Mouse (Mus musculus): ENCODE data around the gene Lcn5. TPM values are rescaled to one million over a fixed set of nuclear protein-coding genes. Genes with fewer than 3 reads are reported as not detected.
"Not testable (repeated sequence)": the region's sequence is repeated elsewhere in the genome, so short reads cannot be mapped to it uniquely, and the experiment has no call there.

The Lcn5 gene
- total RNA-seq, 2 experiments from 2014 or later, result not detected

GRCm38 (mm10) chr2:25666516-25666915 is 8.8 kb downstream of the Lcn5 start:
- DNase-seq, result no peak

GRCm38 (mm10) chr2:25676486-25676885 is 18.7 kb downstream of the Lcn5 start, which contains the start of gene Lcn6:
Gene Lcn6, plus strand, starts transcription at chr2:25676786.
- intact Hi-C loops (cut with DNase I), result no loop called here
- DNase-seq, result no peak

More at GRCm38 (mm10) chr2:25666516-25666915, 8.8 kb downstream of the Lcn5 start:
- intact Hi-C loops (cut with DNase I), result no loop called here

- DNase-seq, result no peak
- intact Hi-C loops (cut with DNase I), result no loop called here
Measured at GRCm38 (mm10) chr2:25679559-25679958, 21.8 kb downstream of the Lcn5 start.

GRCm38 (mm10) chr2:25682426-25682825 is 24.7 kb downstream of the Lcn5 start, which contains the start of gene Lcn10:
Gene Lcn10, plus strand, starts transcription at chr2:25682726.
- no peak for DNase-seq
- intact Hi-C loops (cut with DNase I), result loop anchor here (5.0 kb wide), 1 partner anchor 50 kb away; no protein-coding TSS in a partner anchor

GRCm38 (mm10) chr2:25686941-25687340 is 29.2 kb downstream of the Lcn5 start:
- intact Hi-C loops (cut with DNase I), result no loop called here
- DNase-seq, result no peak

GRCm38 (mm10) chr2:25694605-25695004 is 36.9 kb downstream of the Lcn5 start:
- peak; percentile 61 to 78 for DNase-seq
- intact Hi-C loops (cut with DNase I), result no loop called here

GRCm38 (mm10) chr2:25696951-25697350 is 39.2 kb downstream of the Lcn5 start:
- intact Hi-C loops (cut with DNase I), result no loop called here
- DNase-seq, result no peak

GRCm38 (mm10) chr2:25698696-25699095 is 40.9 kb downstream of the Lcn5 start:
- DNase-seq, result no peak
- intact Hi-C loops (cut with DNase I), result loop anchor here (2.0 kb wide), 1 partner anchor 54 kb away; no protein-coding TSS in a partner anchor

- intact Hi-C loops (cut with DNase I), result loop anchor here (2.0 kb wide), 1 partner anchor 53 kb away; no protein-coding TSS in a partner anchor
- not testable (repeated sequence) for DNase-seq
Measured at GRCm38 (mm10) chr2:25699743-25700142, 42.0 kb downstream of the Lcn5 start, which contains the start of gene Obp2a. Gene Obp2a, plus strand, starts transcription at chr2:25700043.

- intact Hi-C loops (cut with DNase I), result no loop called here
Measured at GRCm38 (mm10) chr2:25701001-25701400, 43.2 kb downstream of the Lcn5 start.

GRCm38 (mm10) chr2:25703706-25704105 is 46.0 kb downstream of the Lcn5 start:
- intact Hi-C loops (cut with DNase I), result no loop called here

More at GRCm38 (mm10) chr2:25701001-25701400, 43.2 kb downstream of the Lcn5 start:
- no peak for DNase-seq

GRCm38 (mm10) chr2:25706643-25707481 is 49.1 kb downstream of the Lcn5 start, which contains the start of gene Bmyc:
Gene Bmyc, plus strand, starts transcription at chr2:25706739.
- intact Hi-C loops (cut with DNase I), result no loop called here
- DNase-seq, result peak; percentile 75 to 77

More at GRCm38 (mm10) chr2:25703706-25704105, 46.0 kb downstream of the Lcn5 start:
- no peak for DNase-seq

GRCm38 (mm10) chr2:25708121-25708520 is 50.4 kb downstream of the Lcn5 start:
- intact Hi-C loops (cut with DNase I), result no loop called here
- DNase-seq, result no peak

- DNase-seq; intact Hi-C loops (cut with DNase I): not testable (repeated sequence)
Measured at GRCm38 (mm10) chr2:25709056-25709455, 51.3 kb downstream of the Lcn5 start.

GRCm38 (mm10) chr2:25709791-25710190 is 52.0 kb downstream of the Lcn5 start:
- intact Hi-C loops (cut with DNase I), result loop anchor here (2.0 kb wide), 1 partner anchor 39 kb away; no protein-coding TSS in a partner anchor
- not testable (repeated sequence) for DNase-seq

Other genes with a start within 250 kb of the Lcn5 start
- under 1 TPM; 0.27 to 0.36 TPM for gene Fut7, start 234.7 kb upstream of the Lcn5 start, total RNA-seq (2021)
- gene Abca2, start 229.2 kb upstream of the Lcn5 start, total RNA-seq (2021), result 10 to 100 TPM; 35.5 to 39.9 TPM
- 1 to 10 TPM; 1.2 to 1.6 TPM for gene Clic3, start 201.1 kb upstream of the Lcn5 start, total RNA-seq (2021)
- 10 to 100 TPM; 23.0 to 23.4 TPM for gene Paxx, start 196.9 kb upstream of the Lcn5 start, total RNA-seq (2021)
- gene Ptgds, start 187.9 kb upstream of the Lcn5 start, total RNA-seq (2021), result 100 to 1,000 TPM; 189 to 202 TPM
- not detected for gene Lcn12, start 164.0 kb upstream of the Lcn5 start, total RNA-seq (2021)
- 10 to 100 TPM; 82.7 to 92.8 TPM for gene Fbxw5, start 157.2 kb upstream of the Lcn5 start, total RNA-seq (2021)
- gene C8g, start 156.2 kb upstream of the Lcn5 start, total RNA-seq (2021), result 1 to 10 TPM; 1.5 to 1.6 TPM
- 10 to 100 TPM; 14.3 to 14.6 TPM for gene Traf2, start 111.0 kb upstream of the Lcn5 start, total RNA-seq (2021)
- gene Edf1, start 100.1 kb upstream of the Lcn5 start, total RNA-seq (2021), result 100 to 1,000 TPM; 215 to 227 TPM
- 1 to 10 TPM in 1 of 2 experiments, under 1 TPM in 1; 0.65 to 2.5 TPM for gene Mamdc4, start 83.1 kb upstream of the Lcn5 start, total RNA-seq (2021)
- gene Phpt1, start 82.7 kb upstream of the Lcn5 start, total RNA-seq (2021), result 10 to 100 TPM; 64.1 to 67.4 TPM
- under 1 TPM; 0.08 TPM for gene Ajm1, start 76.2 kb upstream of the Lcn5 start, total RNA-seq (2021)
- 10 to 100 TPM; 60.9 to 62.5 TPM for gene Rabl6, start 49.4 kb upstream of the Lcn5 start, total RNA-seq (2021)
- not detected for gene Ccdc183, start 40.3 kb upstream of the Lcn5 start, total RNA-seq (2021)
- 10 to 100 TPM; 24.1 to 29.5 TPM for gene Tmem141, start 35.9 kb upstream of the Lcn5 start, total RNA-seq (2021)
- 1 to 10 TPM; 5.2 to 7.5 TPM for gene Fcna, start 29.9 kb upstream of the Lcn5 start, total RNA-seq (2021)
- under 1 TPM in 1 of 2 experiments, not detected in 1; 0.73 TPM for gene Lcn8, start 4.8 kb upstream of the Lcn5 start, total RNA-seq (2021)
- gene Lcn6, start 18.8 kb downstream of the Lcn5 start, total RNA-seq (2021), result not detected
- not detected for gene Lcn10, start 24.8 kb downstream of the Lcn5 start, total RNA-seq (2021)
- gene Obp2a, start 42.1 kb downstream of the Lcn5 start, total RNA-seq (2021), result not detected
- gene Bmyc, start 48.8 kb downstream of the Lcn5 start, total RNA-seq (2021), result 10 to 100 TPM; 12.2 to 13.4 TPM
- gene Obp2b, start 79.1 kb downstream of the Lcn5 start, total RNA-seq (2021), result not detected
- gene Lcn3, start 107.6 kb downstream of the Lcn5 start, total RNA-seq (2021), result not detected
- not detected for gene Lcn11, start 119.1 kb downstream of the Lcn5 start, total RNA-seq (2021)
- gene Gm13539, start 124.3 kb downstream of the Lcn5 start, total RNA-seq (2021), result not detected
- gene Glt6d1, start 157.9 kb downstream of the Lcn5 start, total RNA-seq (2021), result not detected
- not detected for gene Lcn9, start 165.2 kb downstream of the Lcn5 start, total RNA-seq (2021)
- not detected for gene Sohlh1, start 189.3 kb downstream of the Lcn5 start, total RNA-seq (2021)
- under 1 TPM; 0.22 to 0.27 TPM for gene Kcnt1, start 205.8 kb downstream of the Lcn5 start, total RNA-seq (2021)

Measured in heart, postnatal 36 days (tissue).